Mouse (Mus musculus) heart, adult 8-10 months (tissue): ENCODE data around the gene Olfr777. TPM values are rescaled to one million over a fixed set of nuclear protein-coding genes. Genes with fewer than 3 reads are reported as not detected.
"Not testable (repeated sequence)": the region's sequence is repeated elsewhere in the genome, so short reads cannot be mapped to it uniquely, and the experiment has no call there.

Experiments used
- DNase-seq: peaks from one replicate; pipeline ENCODE4 v3.0.0; 2022; ENCODE audit warnings: low spot score
- total RNA-seq, 4 experiments: library from RNA; stranded (reverse); gene quantifications; 2 replicates each; pipeline ENCODE4 v1.2.4; 2022

Gene Olfr777
- total RNA-seq: not detected

DNA sequence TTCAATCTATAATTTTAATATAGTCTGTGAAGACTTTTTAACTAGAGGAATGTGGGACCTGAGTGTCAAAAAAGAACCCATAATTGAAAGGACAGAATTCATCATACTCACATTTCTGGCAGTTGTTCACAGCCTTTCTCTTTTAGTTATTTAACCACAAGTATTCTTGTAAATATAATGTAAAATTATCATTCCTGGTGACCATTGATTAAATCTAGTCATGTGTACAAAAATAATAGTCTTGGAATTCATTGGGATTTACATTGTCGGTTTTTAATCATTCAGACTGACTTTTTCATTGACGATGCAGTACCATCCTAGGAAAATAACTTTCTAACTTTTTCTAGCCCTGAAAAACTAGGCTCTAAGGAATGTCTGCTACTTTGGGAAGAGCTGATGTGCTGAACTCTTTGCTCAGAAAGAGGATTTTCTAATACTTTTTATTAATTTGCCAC is at the start of gene Olfr777:
Gene Olfr777, minus strand, starts transcription at position 405 of the 455 bp plus-strand sequence.
- DNase-seq: no peak

- no peak for DNase-seq
Observed at GRCm38 (mm10) chr10:129317817-129318216, 46.5 kb upstream of the Olfr777 start, which contains the start of gene Olfr780. Gene Olfr780, plus strand, starts transcription at chr10:129318117.

- DNase-seq: not testable (repeated sequence)
Observed at GRCm38 (mm10) chr10:129313521-129313920, 42.2 kb upstream of the Olfr777 start.

DNA sequence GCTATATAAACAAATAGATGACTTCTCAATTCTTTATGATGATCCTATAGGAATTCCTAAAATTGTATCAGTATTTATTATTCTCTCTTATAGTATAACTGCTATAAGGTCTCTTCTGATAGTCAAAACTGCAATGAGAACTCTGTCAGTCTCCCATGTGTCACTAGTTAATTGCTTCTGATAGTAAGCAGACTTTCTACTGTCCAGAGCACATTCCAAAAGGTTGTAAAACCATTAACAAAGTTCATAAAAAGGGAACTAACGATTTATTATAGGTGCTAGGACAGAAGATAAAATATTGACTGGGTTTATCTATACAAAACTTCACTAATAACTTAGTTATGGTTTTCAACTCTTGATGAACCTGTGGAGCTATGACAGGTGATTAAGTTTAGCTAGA is 41.7 kb upstream of the Olfr777 start:
- DNase-seq: not testable (repeated sequence)

- no peak for DNase-seq
Observed at GRCm38 (mm10) chr10:129258827-129259226, 12.5 kb downstream of the Olfr777 start, which contains the start of gene Olfr776. Gene Olfr776, plus strand, starts transcription at chr10:129259127.

- no peak for DNase-seq
Observed at GRCm38 (mm10) chr10:129248112-129248511, 23.2 kb downstream of the Olfr777 start, which contains the start of gene Olfr775. Gene Olfr775, plus strand, starts transcription at chr10:129248412.

DNA sequence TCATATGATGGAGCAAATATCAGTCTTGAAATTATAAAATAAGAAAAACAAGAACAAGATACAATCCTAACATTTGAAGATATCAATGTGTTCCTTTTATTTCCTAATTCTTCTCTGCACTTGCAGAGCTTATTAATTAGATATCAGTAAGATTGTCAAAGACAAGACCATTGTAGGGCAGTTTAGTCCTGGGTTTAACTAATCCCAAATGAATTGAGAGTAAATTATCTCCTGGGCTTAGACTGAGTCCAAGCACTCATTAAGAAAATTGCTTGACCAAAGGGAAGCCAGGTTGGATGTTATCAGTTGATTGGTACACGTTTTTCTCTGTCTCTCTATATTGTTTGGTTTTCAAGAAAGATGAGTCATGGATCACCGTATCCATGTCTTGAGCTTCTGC is 35.4 kb downstream of the Olfr777 start, which contains the start of gene Olfr774:
Gene Olfr774, plus strand, starts transcription at position 301 of the 400 bp plus-strand sequence.
- no peak for DNase-seq

DNA sequence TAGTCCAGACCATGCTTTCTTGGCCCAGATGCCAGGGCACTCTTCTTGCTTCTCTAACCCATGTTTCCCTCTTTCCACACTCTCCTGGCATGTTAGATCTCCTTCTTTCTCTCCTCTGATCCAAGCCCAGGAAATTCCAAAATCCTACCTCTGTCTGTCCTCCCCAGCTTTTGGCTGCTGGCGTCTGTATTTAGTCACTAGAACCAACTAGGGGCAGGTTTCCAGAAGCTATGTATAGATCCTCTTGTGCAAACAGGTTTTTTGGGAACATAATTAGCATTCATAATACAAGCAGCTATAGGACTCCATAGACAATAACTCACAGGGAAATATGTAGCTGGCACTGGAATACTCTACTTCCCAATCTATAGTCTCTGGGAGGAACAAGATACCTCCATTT is 40.5 kb downstream of the Olfr777 start:
- DNase-seq: no peak

Other genes starting within 250 kb of the Olfr777 start
- gene Olfr764-ps1, start 231.6 kb downstream of the Olfr777 start, total RNA-seq: not detected
- gene Olfr765, start 221.5 kb downstream of the Olfr777 start, total RNA-seq: not detected
- gene Olfr766-ps1, start 202.5 kb downstream of the Olfr777 start, total RNA-seq: not detected
- not detected for gene Olfr767, start 188.6 kb downstream of the Olfr777 start, total RNA-seq
- not detected for gene Olfr768, start 172.1 kb downstream of the Olfr777 start, total RNA-seq
- gene Olfr769, start 153.6 kb downstream of the Olfr777 start, total RNA-seq: not detected
- not detected for gene Olfr770, start 132.5 kb downstream of the Olfr777 start, total RNA-seq
- gene Olfr771, start 106.7 kb downstream of the Olfr777 start, total RNA-seq: not detected
- not detected for gene Olfr772, start 93.6 kb downstream of the Olfr777 start, total RNA-seq
- gene Olfr773, start 84.1 kb downstream of the Olfr777 start, total RNA-seq: not detected
- gene Olfr774, start 35.3 kb downstream of the Olfr777 start, total RNA-seq: not detected
- gene Olfr775, start 23.1 kb downstream of the Olfr777 start, total RNA-seq: not detected
- not detected for gene Olfr776, start 12.4 kb downstream of the Olfr777 start, total RNA-seq
- gene Olfr780, start 46.6 kb upstream of the Olfr777 start, total RNA-seq: not detected
- gene Olfr781, start 57.4 kb upstream of the Olfr777 start, total RNA-seq: not detected
- gene Olfr782, start 77.4 kb upstream of the Olfr777 start, total RNA-seq: not detected
- not detected for gene Olfr784, start 112.6 kb upstream of the Olfr777 start, total RNA-seq
- gene Olfr785, start 133.9 kb upstream of the Olfr777 start, total RNA-seq: not detected
- not detected for gene Olfr786, start 155.8 kb upstream of the Olfr777 start, total RNA-seq
- not detected for gene Olfr787, start 190.4 kb upstream of the Olfr777 start, total RNA-seq
- not detected for gene Olfr788, start 199.5 kb upstream of the Olfr777 start, total RNA-seq
- not detected for gene Olfr789, start 213.3 kb upstream of the Olfr777 start, total RNA-seq
- gene Olfr790, start 227.0 kb upstream of the Olfr777 start, total RNA-seq: not detected